Mouse (Mus musculus): Measurements from ENCODE around the gene Ppm1l. TPM values are rescaled to one million over a fixed set of nuclear protein-coding genes. Genes with fewer than 3 reads are reported as not detected.

Gene Ppm1l
- total RNA-seq, 2 experiments from 2014 or later: 35.7 to 38.6 TPM

DNA sequence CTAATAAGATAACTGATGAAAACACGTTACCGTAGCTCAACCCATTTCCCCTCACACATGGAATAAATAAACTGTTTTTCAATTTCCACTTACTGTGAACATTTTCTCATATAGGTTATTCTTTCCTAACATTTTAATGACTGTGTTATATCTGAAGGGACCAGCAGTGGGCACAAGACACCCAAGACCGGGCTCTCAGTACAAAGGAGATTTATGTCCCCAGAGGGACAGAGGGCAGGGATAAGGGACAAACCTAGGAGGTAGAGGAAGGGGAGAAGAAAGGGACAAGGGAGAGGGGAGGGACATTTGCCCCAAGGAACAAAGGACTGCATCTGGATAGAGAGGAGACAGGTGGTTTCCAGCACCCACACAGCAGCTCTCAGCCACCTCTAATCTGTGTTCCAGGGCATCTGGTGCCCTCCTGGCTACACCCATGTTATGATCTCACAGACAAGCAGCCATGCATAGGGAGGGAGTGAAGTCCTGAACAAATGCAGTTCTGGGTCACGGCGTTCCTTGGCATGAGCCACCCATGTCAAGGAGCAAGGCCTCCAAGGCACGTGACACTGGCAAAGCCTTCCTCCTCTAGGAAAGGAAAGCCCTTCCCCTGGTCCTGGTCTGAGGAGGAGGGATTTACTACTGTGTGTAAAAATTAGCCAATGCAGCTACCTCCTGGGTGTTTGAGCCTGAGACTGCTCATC is 174.5 kb downstream of the Ppm1l start:
- DNase-seq: no peak

DNA sequence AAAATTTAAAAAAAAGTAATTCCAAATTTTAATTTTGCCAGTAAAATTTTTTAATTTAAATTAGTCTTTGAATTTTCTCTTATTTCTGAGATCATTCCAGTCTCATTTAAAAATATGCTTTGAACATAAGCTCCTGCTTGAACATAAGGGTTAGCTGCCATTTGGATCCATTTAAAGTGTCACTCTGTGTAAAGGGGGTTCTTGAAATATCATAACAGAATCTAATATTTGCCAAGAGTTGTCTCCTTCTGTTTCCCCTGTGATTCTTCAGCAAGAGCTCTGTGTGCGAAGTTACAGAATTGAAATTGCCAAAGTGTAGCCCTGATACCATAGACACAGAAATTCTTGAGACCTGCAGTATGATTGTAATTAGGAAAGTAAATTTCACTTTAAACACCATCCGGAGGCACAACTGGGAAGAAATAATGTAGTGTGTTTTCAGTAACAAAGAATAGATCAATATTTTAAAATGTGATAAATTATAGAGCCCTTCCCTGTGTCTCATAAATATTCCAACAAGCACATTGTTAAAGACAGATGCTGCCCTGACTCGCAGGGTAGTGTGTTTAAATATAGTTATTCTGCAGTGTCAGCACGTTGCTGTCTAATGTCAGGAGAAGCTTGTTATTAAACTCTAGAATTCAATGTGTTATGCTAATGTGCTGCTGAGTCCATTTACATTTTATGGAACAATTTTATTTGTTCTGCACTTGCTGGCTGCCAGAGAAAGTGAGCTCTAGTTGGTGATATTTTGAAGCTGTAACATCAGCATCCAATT is 177.8 kb downstream of the Ppm1l start:
- no peak for DNase-seq

DNA sequence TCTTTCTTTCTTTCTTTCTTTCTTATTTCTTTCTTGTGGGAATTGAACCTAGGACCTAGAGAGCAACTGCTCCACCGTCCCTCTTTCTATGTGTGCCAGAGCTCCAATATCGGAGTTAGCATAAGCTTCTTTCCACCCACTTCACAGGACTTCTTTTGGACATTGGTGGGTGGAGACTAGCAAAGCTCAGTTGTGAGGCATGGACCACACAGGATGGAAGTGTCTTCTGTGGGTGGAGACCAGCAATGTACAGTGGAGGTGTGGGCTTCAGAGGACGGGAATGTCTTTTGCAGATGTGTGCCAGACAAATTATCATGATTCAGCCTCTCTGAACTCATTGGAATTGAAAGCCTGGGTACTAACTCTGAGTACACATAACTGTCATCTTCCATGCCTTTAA is 180.5 kb downstream of the Ppm1l start:
- DNase-seq: no peak

DNA sequence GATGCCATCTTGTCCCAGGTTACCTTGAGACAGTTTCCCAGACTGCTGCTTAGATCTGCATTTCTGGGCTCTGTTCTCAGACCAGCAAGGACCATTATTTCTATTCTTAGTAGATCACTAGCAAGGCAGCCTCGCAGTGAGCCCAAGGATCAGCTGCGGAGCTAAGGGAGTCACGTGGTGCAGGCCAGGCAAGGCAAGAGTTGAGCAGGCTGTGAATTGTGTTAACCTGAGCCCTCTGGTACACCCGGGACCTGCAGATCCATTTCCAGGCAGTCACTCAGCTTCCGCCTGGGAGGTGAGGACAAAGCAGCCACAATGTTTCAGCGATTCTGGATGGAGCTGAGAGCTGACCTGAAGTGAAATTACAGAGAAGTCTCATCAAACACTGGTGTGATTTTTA is 185.3 kb downstream of the Ppm1l start:
- DNase-seq: no peak

DNA sequence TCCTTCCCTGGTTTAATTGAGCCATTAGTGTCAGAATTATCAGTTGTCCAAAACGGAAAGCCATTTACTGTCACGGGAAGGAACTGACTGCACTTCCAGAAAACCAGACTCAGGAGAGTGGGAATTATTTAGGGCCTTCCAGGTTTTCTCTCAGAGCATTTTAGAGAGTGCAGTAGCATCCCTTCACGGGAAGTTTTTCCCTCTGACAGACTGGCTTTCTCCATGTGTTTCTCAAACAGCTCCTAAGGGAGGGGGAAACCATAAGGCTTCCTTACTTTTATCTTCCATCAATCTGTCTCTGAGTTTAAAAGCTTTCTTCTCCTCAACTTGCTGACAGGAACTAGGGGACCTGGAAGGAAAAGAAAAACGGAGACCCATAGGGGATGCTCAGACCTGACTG is 185.9 kb downstream of the Ppm1l start:
- DNase-seq: no peak

DNA sequence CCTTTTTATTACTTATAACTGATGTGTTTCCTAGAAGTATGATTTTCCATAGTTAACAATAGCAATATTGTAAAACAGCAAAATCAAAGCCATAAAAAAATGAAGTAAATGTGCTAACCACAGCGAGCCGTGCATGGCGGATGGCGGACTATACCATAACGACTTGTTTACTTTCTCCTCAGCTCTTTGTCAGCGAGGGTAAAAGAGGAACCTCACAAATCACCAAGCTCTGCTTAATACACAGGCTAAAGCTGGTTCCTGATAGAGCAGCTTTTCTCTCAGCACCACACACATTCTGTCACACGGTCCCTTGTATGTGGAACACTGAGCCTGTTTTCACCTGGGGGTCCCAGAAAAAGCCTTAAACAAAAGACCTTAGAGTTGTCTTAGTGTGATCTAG is 188.4 kb downstream of the Ppm1l start:
- no peak for DNase-seq

DNA sequence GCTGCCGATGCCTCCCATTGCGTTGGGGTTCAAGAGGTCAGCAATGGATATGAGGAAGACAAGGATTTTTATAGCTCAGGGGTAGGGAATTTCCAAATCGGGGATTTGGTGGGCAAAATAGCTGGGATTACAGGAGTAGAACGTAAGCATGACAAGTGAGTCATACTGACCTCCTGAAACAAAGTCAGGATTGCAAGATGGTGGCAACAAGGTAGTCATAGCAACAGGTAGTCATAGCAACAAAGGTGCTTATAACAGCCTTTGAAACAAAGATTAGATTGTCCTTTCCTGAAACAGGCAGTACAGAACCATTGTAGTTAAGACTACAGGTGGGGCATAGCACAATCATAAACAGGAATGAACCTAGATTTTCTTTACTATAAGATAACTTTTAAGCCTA is 189.7 kb downstream of the Ppm1l start:
- no peak for DNase-seq

DNA sequence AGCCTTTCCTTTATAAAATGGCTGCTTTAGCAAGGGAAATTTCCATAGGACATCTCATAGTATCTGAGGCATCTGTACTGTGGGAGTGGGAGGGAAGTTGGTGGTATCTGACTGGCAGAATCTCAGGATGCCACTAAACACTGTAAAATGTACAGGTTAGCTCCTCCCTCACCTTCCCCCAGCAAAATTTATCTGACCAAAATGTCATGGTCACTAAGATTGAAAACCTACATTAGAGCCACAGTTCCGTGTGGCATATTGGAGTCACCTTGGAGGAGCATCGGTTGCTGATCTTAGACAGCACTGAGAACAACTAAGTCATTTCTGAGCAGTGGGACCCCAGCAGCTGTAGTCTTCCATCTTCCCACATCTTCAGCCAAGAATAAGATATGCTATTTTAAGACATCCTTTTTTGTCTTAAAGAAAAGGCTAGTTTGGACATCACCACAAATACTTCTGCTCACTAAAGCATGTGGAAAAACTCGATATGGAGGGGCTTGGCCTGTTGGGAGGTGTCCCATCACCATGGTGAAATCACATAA is 192.8 kb downstream of the Ppm1l start:
- DNase-seq: no peak

DNA sequence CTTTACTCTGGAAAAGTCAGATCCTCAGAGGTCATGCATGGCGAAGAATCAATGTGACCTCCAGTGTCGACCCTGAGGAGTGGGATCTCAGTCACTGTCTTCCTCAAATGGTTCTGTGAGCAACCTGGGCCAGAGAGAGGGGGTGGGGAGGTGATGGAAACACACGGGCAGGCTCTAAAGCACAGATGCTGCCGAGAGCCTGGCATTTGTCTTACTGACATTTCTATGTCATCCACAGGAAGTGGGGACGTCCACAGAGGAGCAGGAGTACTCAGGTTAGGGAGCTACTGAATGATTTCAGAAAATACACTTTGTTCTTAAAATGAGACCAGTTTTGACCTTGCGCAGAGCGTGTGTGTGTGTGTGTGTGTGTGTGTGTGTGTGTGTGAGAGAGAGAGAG is 195.2 kb downstream of the Ppm1l start:
- no peak for DNase-seq

DNA sequence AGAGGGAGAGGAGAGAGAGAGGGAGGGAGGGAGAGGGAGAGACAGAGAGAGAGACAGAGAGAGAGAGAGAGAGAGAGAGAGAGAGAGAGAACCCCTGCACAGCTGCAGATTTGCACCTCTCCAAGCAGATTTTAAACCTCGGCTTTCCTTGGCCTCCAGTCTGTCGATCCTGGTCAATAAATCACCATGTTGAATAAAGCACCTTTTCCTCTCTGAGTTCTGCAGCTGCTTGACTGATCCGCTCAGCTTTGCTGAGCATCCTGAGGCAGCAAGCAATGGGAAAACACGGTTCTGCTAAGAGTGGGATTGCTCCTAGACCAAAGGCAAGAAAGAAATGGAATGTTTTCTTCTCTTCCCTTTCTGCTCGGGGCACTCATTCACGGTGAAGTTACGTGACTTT is 195.7 kb downstream of the Ppm1l start:
- DNase-seq: no peak

DNA sequence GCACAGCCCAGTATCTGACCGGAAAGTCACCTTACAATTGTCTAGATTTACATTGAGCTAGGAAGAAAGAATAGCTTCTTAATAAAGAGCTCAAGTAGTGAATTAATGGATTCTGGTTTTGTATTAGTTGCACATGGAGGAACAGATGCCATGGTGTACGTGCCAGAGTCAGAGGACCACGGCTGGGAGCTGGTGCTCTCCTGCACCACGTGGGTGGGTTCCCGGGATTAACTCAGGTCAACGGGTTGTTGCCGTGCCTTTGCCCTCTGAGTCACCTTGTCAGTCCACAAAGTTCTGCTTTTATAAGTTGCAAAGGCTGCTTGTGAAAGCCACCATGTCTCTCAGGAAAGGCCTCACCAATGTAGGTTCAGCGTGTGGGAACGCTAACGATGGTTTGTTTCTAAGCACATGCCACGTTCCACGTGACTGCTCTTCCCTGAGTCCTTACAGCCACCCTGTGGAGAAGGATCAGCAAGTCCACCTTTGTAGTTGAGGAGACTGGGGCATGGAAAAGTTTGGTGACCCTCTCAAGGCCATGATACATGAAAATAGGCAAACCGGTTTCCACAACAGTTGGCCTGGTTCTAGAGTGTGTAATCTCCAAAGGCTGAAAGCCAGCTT is 199.2 kb downstream of the Ppm1l start:
- no peak for DNase-seq

DNA sequence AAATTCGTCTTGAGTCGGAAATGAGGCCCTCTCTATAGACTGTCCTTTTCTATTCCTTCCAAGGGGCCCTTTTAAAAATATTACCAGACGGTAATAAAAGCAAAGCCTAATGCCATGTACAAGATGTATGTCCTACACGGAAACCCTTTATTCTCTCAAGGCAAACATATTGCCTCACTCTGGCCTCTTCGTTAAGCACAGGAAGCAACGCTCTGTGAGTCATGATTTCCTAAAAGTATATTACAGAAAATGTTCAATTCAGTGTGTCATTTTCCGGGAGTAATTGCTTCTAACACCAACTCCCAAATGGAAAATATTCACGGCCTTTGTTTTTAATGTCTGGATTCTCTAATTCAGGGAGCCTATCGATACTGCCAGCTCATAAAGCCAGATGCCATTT is 202.5 kb downstream of the Ppm1l start:
- DNase-seq: no peak

DNA sequence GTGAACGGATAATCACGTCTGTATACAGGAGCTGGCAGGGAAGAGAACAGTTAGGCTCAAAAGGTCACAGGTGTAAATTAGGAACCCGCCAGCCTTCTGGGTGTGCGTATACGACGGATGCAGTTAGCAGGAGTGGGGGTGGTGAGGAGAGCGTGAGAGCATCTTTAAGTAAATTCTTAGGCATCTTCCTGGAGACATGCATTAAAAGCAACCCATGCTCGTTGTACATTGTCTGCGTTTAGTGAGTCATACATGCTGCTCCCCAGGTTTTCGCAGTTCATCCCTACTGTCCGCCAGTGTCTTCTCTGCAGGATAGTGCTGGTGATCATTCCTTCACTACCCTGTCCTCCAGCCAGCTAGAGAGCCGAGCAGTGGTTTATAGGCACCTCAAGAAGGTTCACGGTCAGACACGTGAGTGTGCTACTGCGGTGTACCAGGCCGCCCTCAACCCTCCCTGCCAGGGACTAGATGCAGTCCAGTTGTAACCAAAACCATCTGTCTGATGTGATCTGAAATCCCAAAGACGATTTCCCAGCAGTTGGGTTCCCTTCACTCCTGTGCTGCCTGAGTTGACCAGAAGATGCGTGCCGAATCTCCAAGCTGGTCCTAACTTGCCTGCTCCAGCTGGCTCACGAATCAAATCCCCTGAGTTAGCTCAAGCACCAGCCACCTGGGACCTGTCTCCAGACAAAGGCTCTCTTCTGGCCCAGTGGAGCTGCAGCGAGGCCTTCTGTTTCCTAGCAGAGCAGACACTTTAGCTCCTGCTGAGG is 203.3 kb downstream of the Ppm1l start:
- peak; percentile 20 for DNase-seq

DNA sequence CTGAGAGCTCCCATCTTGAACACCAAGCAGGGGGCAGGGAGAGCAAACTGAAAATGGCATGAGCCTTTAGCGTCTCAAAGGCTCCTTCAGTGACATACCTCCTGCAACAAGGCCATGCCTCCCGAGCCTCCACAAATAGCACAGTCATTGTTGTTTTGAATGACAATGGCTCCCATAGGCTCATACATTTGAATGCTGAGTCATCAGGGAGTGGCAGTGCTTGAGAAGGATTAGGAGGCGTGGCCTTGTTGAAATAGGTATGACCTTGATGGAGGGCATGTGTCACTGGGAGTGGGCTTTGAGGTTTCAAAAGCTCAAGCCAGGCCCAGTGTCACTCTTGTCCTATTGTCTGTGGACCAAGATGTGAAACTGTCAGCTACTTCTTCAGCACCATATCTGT is 205.6 kb downstream of the Ppm1l start:
- no peak for DNase-seq

DNA sequence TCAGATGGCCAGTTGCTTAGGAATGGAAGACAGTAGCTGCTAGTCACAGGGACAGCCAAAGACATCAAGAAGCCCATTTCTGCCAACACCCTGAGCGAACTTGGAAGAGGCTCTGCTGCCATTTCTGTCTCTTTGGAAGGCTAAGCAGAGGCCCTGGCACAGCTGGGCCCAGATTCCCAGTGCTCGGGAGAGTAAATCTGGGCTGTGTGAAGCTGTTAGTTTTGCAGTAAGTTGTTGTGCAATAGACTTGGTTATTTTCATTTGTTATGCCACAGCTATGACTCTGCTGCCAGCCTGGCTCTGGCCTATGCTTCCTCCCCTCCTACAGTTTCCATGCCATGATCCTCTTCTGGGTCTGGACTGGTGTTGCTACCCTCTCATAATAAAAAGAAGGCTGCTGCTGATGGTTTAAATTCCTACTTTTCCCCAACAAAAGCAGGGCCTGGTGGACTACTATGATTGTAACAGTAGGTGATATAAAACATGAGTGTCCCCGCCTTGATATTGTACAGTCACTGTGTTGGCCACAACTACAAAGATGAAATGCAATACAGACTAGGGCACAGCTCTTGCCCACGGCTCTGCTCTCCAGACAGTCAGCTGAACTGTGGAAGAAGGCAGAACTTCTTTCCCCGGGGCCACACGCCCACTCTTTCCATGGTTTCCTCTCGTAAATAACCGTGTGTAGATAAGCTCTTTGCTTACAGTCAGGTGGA is 207.9 kb downstream of the Ppm1l start:
- DNase-seq: no peak

DNA sequence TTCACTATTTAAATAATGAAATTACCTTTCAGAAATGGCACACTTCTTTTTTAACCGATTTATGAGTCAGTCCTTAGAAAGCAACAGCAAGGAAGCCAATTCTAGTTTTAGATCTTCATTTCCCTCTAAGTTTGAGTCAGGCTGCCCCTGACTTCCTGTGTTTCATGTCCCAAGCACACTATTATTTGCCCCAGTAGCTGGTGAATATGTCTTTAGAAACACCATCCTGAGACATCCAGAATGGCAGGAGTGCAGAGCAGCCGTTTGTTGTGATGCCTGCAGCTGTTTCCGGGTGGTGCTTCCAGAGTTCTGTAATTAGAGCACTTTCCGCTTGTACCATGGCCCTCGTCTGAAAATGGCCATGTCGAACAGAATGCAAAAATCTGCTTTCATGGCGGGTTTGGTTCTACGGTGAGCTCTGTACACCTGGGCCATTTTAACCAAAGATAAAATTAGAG is 208.4 kb downstream of the Ppm1l start:
- DNase-seq: no peak

DNA sequence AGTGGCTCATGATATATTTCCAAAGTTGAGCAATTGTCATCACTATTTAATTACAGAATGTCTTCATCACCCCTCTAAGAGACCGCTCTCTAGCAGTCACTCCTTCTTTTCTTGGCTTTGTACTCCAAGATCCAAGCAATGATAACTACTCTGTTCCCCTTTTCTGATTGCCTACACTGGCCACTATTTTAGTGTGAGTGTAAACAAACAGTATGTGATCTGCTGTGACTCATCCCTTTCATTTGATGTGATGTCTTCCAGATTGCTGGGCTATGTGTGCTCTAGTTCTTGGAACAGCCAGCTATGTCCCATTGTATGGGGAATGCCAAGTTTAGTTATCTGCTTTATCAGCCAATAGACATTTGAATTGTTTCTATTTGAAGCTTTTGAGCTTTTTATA is 210.7 kb downstream of the Ppm1l start:
- no peak for DNase-seq

DNA sequence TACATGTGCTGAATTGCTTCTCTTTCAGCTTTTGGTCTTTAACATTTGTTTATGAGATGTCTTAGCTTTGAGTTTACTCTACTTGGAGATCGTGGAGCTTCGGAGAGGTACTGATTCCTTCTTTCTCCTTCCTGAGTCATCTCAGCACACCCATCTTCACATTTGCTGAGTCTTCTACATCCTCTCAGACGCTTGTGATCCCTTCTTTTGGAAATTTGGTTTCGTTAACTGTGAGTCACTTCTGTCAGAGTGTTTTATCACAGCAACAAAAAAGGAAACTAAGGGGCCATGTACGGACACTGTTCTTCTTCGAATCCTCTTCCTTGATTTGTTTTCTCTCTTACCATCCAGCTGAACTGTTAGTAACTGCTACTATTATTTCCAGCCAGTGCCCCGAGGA is 212.9 kb downstream of the Ppm1l start:
- DNase-seq: no peak

DNA sequence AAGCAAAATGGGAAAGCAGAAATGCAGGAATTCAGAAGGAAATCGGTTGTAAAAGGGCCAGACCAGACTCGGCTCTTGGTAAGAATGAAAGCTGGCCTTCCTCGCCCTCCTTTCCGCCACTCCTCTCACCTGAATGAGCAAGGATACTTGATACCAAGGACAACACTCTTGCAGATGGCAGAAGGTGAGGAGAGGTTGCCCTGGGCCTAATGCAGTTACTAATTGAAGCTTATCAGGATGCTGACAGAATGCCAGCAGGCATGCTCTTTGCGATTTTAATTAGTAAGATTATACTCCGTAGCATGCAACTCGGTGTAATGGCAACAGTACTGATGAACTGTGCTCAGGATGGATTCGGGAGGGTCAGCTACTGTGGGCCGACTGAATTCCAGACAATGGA is 214.8 kb downstream of the Ppm1l start:
- no peak for DNase-seq

DNA sequence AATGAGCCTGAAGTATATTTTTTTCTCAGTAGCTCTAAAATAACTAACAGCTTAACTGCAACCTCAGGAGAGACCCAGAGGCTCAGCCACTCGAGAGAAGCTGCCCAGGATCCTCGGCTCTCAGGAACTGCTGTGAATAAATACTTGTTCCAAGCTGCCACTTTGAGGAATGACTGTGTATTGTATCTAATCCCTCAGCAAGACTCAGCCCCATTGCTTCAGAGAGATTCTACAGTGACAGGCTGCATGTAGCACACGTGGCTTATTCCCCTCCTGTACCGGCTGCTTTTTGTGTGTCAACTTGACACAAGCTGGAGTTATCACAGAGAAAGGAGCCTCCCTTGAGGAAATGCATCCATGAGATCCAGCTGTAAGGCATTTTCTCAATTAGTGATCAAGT is 216.0 kb downstream of the Ppm1l start:
- DNase-seq: no peak

DNA sequence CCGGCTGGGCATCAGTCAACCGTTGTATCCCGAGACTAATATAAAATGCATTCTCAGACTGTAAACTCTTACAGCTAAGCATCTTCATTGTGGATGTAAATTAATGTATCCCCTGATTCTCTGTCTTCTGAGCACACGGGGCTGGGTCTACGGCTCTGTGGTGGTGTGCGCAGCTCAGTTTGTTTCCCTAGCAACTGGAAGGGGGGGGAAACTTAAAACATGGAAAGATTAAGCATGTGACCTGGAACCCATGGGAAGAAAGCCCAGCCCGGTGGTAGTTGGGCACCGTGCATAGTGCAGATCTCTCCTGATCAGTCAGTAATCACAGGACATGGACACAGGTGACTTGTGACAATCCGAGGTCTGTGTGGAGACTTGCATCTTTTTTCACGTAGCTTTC is 218.8 kb downstream of the Ppm1l start:
- no peak for DNase-seq
